Mouse (Mus musculus): ENCODE measurements around the gene Fxn. TPM values are rescaled to one million over a fixed set of nuclear protein-coding genes. Genes with fewer than 3 reads are reported as not detected.

The Fxn gene
- polyA plus RNA-seq, 1 experiment from 2014 or later, result 22.1 TPM

DNA sequence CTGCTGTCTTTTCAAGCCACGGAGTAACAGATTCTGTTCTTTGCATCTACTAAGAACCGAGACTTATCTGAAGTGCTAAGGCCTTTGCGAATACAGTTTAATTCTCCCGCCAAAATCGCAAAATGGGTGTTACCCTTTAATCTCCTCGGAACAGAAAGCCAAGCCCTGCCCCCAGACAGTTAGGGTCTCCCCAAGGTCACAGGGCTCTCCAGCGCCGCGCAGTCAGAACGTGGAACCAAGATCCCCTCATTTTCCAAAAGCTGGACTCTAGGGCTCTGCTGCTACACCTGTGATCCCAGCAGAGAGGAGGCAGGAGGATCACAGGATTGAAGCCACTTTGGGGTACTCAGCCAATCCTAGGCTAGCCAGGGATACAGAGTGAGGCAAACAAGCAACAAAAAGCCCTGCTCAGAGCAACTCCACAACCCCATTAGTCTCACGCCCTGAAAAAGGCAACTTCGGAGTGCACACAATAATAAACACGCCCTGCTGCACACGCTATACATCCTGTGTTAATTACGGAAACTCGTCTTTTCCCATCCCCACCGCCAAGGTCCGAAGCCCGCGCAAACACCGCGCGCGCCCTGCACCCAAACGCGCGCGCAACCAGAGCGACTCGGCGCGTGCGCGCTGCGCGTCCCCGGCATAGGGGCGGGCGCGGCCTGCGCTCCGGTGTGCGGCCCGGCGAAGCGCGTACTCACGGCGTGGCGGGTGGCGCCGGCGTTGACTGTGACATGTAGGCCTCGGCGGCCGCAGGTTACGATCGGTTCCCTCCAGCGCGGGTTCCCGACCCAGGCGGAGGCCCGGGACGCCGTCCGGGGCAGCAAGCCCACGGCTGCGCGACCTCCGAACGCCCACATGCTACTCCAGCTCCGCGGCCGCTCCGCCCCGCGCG, 452 bp downstream of the Fxn start:
- H3K27me3 ChIP-seq (replicated peaks; ENCODE audit: insufficient read depth, low read length), result no peaks in the 10 kb centered on the region
- peak overlapping the region; percentile 32; the same call in 1 of the 2 replicates for H3K9ac ChIP-seq (replicated peaks; ENCODE audit: low read depth)
- peak overlapping the region; percentile 51 for H3K27ac ChIP-seq (ENCODE audit: low read length)
- WGBS, result under 1% methylated on average over 57 of the region's 78 CpGs
- H3K4me2 ChIP-seq (replicated peaks; ENCODE audit: low read depth, low read length), result peak overlapping the region; percentile 82
- no peaks in the 10 kb centered on the region for H3K9me3 ChIP-seq (ENCODE audit: low read length)
- H3K4me1 ChIP-seq (ENCODE audit: insufficient read depth, low read depth, low read length), result no peaks in the 10 kb centered on the region; the same call in 1 of the 2 replicates
- ATAC-seq (peak; percentile 87), DNase-seq (ENCODE audit: low spot score) (peak; percentile 86)
- TF ChIP-seq EP300 (IDR thresholded peaks at IDR 0.05) (no peak), CTCF (IDR thresholded peaks at IDR 0.05) (peak; percentile 59)
- no peaks in the 10 kb centered on the region for H3K36me3 ChIP-seq (ENCODE audit: insufficient read depth, low read length)
- peak overlapping the region; percentile 59 for H3K4me3 ChIP-seq (ENCODE audit: low read depth, low read length)

DNA sequence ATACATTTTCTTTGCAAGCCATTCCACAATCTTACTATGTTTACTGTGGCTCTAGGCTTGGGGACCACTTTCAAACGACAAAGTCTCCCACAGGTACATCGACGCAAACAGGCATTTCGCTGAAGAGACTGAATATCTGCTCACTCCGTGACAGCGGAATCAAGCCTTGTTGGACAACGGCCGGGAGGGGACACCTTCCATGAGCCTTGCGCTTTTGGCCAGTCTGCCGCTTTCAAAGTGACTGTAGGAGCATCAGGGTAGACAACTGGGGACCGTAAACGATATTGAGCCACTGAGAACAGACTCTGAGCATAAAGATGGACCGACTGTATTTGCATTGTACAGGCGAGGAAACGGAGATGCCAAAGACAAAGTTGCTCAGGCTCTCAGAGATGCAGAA, 1.5 kb downstream of the Fxn start:
- no peak for DNase-seq (ENCODE audit: low spot score)
- 80% methylated on average over 15 of the region's 15 CpGs for WGBS
- H3K27ac ChIP-seq (ENCODE audit: low read length), result no peak overlapping the region
- no peak overlapping the region for H3K9ac ChIP-seq (replicated peaks; ENCODE audit: low read depth)
- no peaks in the 10 kb centered on the region; the same call in 1 of the 2 replicates for H3K4me1 ChIP-seq (ENCODE audit: insufficient read depth, low read depth, low read length)
- no peaks in the 10 kb centered on the region for H3K9me3 ChIP-seq (ENCODE audit: low read length)
- ATAC-seq, result no peak
- no peak for TF ChIP-seq EP300 (IDR thresholded peaks at IDR 0.05)
- no peak for TF ChIP-seq CTCF (IDR thresholded peaks at IDR 0.05)
- no peaks in the 10 kb centered on the region for H3K36me3 ChIP-seq (ENCODE audit: insufficient read depth, low read length)
- no peaks in the 10 kb centered on the region for H3K27me3 ChIP-seq (replicated peaks; ENCODE audit: insufficient read depth, low read length)
- no peak overlapping the region for H3K4me2 ChIP-seq (replicated peaks; ENCODE audit: low read depth, low read length)
- H3K4me3 ChIP-seq (ENCODE audit: low read depth, low read length), result no peak overlapping the region

DNA sequence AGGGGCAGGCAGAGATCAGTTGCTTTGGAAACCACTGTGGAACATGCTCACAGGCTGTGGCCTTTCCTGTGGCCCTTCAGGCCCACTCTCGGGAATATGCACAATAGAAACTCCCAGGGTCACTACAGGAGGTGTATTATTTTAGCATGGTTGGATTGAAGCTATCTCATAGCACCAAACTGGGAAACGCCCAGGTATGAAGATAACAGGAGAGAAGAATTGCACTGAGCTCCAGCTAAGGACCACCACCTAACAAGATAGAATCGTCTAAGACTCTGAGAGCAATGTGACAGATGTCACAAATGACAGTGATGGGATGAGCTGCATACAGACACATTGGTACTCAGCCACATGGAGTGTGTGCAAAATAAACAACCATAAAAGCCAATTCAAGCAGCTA, 6.1 kb downstream of the Fxn start:
- H3K4me1 ChIP-seq (ENCODE audit: insufficient read depth, low read depth, low read length), result no peaks in the 10 kb centered on the region
- no peak overlapping the region for H3K27ac ChIP-seq (ENCODE audit: low read length)
- no peaks in the 10 kb centered on the region for H3K27me3 ChIP-seq (replicated peaks; ENCODE audit: insufficient read depth, low read length)
- WGBS, result 65% methylated on average over 3 of the region's 3 CpGs
- H3K9me3 ChIP-seq (ENCODE audit: low read length), result no peaks in the 10 kb centered on the region
- H3K9ac ChIP-seq (replicated peaks; ENCODE audit: low read depth), result no peak overlapping the region
- ATAC-seq (no peak), DNase-seq (ENCODE audit: low spot score) (no peak)
- no peak overlapping the region for H3K4me3 ChIP-seq (ENCODE audit: low read depth, low read length)
- no peak for TF ChIP-seq EP300 (IDR thresholded peaks at IDR 0.05)
- no peak for TF ChIP-seq CTCF (IDR thresholded peaks at IDR 0.05)
- no peak overlapping the region for H3K4me2 ChIP-seq (replicated peaks; ENCODE audit: low read depth, low read length)
- H3K36me3 ChIP-seq (ENCODE audit: insufficient read depth, low read length), result no peaks in the 10 kb centered on the region

DNA sequence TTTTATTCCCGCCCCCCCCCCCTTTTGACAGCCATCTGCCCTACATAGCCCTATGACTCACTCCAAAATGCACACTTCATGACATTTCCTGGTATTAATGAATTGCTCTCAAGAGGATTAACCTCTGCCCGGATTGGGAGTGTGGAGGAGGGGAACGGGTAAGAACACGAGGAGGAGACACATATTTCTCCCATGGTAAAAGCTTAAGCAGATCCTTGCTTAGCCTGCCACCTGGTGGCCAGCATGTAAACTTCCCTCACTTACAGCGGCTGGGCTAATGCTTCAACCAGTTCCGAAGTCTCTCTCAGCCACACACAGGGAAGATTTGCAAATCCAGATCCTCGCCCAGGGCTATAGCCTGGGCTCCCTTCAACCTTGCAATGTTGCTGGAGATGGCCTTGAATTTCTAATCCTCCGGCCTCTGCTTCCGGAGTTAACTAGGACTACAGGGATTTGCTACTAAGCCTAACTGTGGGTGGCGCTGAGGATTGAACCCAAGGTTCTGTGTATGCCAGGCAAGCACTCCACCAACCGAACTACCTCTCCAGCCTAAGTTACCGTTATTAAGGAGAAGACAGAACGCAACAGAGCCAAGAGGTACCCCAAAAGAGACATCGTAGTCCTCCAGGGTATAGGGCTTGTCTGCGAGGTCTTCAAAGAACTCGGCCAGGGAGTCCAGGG, 8.5 kb downstream of the Fxn start:
- no peaks in the 10 kb centered on the region for H3K9me3 ChIP-seq (ENCODE audit: low read length)
- DNase-seq (ENCODE audit: low spot score) (peak; percentile 95), ATAC-seq (peak; percentile 89)
- no peaks in the 10 kb centered on the region for H3K27me3 ChIP-seq (replicated peaks; ENCODE audit: insufficient read depth, low read length)
- H3K4me3 ChIP-seq (ENCODE audit: low read depth, low read length), result 0 out of 2 replicates have a peak overlapping the region, but pooled peaks have one; percentile 14
- 47% methylated on average over 16 of the region's 16 CpGs for WGBS
- H3K9ac ChIP-seq (replicated peaks; ENCODE audit: low read depth), result 0 out of 2 replicates have a peak overlapping the region, but pooled peaks have one; percentile 5
- no peak overlapping the region for H3K27ac ChIP-seq (ENCODE audit: low read length)
- H3K4me2 ChIP-seq (replicated peaks; ENCODE audit: low read depth, low read length), result peak overlapping the region; percentile 38
- TF ChIP-seq CTCF (IDR thresholded peaks at IDR 0.05) (peak; percentile 94), EP300 (IDR thresholded peaks at IDR 0.05) (0 out of 2 replicates have a peak, but pooled peaks have one; percentile 3)
- no peaks in the 10 kb centered on the region for H3K4me1 ChIP-seq (ENCODE audit: insufficient read depth, low read depth, low read length)
- no peaks in the 10 kb centered on the region for H3K36me3 ChIP-seq (ENCODE audit: insufficient read depth, low read length)

DNA sequence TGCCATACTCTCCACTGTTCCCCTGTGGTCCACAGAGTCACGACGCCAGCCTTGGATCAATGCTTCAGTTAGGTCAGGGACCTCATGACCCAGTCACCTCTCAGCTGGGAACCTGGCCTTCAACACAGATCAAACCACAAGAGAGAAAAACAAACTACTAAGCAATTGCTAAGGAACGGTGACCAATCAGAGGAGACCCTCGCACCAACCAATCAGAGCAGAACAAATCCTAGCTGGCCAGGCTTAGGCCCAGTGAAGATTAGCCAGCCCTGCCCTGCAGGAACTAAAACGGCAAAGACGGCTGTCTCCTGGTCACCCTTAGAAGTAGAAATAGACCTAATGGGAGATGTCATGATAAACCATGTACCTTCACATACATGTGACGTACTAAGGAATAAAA, 9.1 kb downstream of the Fxn start:
- Histone ChIP-seq H3K27ac (ENCODE audit: low read length) (no peak overlapping the region), H3K9me3 (ENCODE audit: low read length) (no peaks in the 10 kb centered on the region), H3K27me3 (replicated peaks; ENCODE audit: insufficient read depth, low read length) (no peaks in the 10 kb centered on the region), H3K4me3 (ENCODE audit: low read depth, low read length) (0 out of 2 replicates have a peak overlapping the region, but pooled peaks have one; percentile 14), H3K4me1 (ENCODE audit: insufficient read depth, low read depth, low read length) (no peaks in the 10 kb centered on the region), H3K4me2 (replicated peaks; ENCODE audit: low read depth, low read length) (peak overlapping the region; percentile 38), H3K36me3 (ENCODE audit: insufficient read depth, low read length) (no peaks in the 10 kb centered on the region), H3K9ac (replicated peaks; ENCODE audit: low read depth) (no peak overlapping the region)
- peak; percentile 73 for DNase-seq (ENCODE audit: low spot score)
- no peak for TF ChIP-seq EP300 (IDR thresholded peaks at IDR 0.05)
- TF ChIP-seq CTCF (IDR thresholded peaks at IDR 0.05), result no peak
- WGBS, result 44% methylated on average over 7 of the region's 7 CpGs
- ATAC-seq, result peak; percentile 88

DNA sequence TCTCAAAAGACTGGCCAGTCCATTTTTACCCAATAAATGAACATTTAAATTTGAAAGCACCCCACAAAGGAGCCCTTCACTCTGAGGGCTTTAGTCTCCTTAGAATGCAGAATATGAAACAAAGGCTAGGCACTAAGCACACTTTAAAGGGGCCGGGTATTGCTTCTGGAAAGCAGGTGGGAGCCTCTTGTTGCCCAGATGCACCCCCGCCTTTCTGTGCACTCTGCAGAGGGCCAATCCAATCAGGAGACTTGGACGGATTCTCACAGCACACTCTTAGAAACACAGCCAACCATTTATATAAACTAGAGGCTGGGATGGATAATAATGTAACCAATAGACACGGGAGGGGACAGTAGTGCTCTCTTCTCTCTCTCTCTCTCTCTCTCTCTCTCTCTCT, 11.9 kb downstream of the Fxn start:
- Histone ChIP-seq H3K4me1 (ENCODE audit: insufficient read depth, low read depth, low read length) (no peaks in the 10 kb centered on the region), H3K4me3 (ENCODE audit: low read depth, low read length) (no peak overlapping the region), H3K9ac (replicated peaks; ENCODE audit: low read depth) (no peak overlapping the region), H3K4me2 (replicated peaks; ENCODE audit: low read depth, low read length) (no peak overlapping the region), H3K27ac (ENCODE audit: low read length) (no peak overlapping the region), H3K9me3 (ENCODE audit: low read length) (no peaks in the 10 kb centered on the region), H3K27me3 (replicated peaks; ENCODE audit: insufficient read depth, low read length) (no peaks in the 10 kb centered on the region), H3K36me3 (ENCODE audit: insufficient read depth, low read length) (no peaks in the 10 kb centered on the region)
- no peak for TF ChIP-seq EP300 (IDR thresholded peaks at IDR 0.05)
- no peak for TF ChIP-seq CTCF (IDR thresholded peaks at IDR 0.05)
- no peak for DNase-seq (ENCODE audit: low spot score)
- ATAC-seq, result no peak
- 60% methylated on average over 4 of the region's 4 CpGs for WGBS
